Mouse (Mus musculus): ENCODE measurements around the gene Slc7a10.

Gene Slc7a10

DNA sequence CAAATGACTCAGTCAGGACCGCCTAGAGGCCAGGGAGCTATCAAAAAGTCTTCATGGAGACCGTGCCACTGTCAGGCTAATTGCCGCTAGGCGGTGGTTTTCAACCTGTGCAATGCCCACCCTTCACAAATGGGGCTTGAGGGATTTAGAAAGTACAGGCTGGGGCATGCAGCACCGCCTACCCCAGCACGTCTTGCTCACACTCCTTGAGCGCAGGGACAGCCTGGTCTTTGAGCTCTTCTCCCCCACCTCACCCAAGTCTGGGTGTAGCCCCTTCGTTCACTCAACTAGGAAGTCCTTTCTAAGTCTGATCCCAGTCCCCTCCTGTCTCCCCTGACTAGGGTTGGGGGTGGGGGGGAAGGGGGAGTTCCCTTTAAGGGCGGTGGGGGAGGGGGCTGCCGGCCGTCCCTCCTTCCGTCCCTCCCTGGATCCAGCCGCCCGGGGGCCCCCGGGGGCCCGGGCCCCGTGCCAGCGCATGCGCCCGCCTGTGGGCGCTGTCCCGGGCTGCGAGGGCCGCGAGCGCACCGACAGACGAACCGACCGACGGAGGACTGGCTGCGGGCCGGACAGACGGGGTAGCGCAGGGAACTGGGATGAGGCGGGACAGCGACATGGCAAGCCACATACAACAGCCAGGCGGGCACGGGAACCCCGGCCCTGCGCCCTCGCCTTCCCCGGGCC, at the start of gene Slc7a10:
Gene Slc7a10 (plus strand): TSS at position 497 of the 681 bp plus-strand sequence.
- DNase-seq (ENCODE audit: low read depth, low spot score) = peak; percentile 38

GRCm38 (mm10) chr7:35137524-35137923, 48.7 kb upstream of the Slc7a10 start:
- DNase-seq (ENCODE audit: low read depth, low spot score) = no peak

GRCm38 (mm10) chr7:35138481-35138880, 47.7 kb upstream of the Slc7a10 start:
- no peak for DNase-seq (ENCODE audit: low read depth, low spot score)

DNA sequence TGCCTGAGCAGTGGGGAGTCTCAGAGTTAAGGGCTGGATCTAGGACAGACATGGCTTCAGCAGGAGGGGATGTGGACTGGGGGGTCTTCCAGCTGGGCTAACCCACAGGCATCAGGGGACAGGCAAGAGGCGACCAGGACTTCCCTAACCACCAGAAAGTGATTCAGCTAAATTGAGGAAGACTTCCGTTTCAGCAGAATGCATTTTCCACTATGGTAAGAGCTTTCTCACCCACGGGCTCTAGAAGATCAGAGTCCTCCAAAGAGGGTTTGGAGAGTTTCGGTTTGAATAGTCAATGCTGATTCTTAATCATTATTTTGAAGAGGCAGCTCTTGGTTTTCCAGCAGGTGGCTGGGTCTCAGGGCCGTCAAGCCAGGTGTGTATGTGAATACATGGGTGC, 46.3 kb upstream of the Slc7a10 start:
- no peak for DNase-seq (ENCODE audit: low read depth, low spot score)

GRCm38 (mm10) chr7:35141519-35141918, 44.7 kb upstream of the Slc7a10 start:
- DNase-seq (ENCODE audit: low read depth, low spot score) = no peak

GRCm38 (mm10) chr7:35142522-35142921, 43.7 kb upstream of the Slc7a10 start:
- peak; percentile 40 for DNase-seq (ENCODE audit: low read depth, low spot score)

- no peak for DNase-seq (ENCODE audit: low read depth, low spot score)
These were observed 42.1 kb upstream of the Slc7a10 start for GRCm38 (mm10) chr7:35143864-35144618.

GRCm38 (mm10) chr7:35145068-35145467, 41.1 kb upstream of the Slc7a10 start:
- DNase-seq (ENCODE audit: low read depth, low spot score) = no peak

GRCm38 (mm10) chr7:35146269-35146668, 39.9 kb upstream of the Slc7a10 start:
- DNase-seq (ENCODE audit: low read depth, low spot score) = no peak

DNA sequence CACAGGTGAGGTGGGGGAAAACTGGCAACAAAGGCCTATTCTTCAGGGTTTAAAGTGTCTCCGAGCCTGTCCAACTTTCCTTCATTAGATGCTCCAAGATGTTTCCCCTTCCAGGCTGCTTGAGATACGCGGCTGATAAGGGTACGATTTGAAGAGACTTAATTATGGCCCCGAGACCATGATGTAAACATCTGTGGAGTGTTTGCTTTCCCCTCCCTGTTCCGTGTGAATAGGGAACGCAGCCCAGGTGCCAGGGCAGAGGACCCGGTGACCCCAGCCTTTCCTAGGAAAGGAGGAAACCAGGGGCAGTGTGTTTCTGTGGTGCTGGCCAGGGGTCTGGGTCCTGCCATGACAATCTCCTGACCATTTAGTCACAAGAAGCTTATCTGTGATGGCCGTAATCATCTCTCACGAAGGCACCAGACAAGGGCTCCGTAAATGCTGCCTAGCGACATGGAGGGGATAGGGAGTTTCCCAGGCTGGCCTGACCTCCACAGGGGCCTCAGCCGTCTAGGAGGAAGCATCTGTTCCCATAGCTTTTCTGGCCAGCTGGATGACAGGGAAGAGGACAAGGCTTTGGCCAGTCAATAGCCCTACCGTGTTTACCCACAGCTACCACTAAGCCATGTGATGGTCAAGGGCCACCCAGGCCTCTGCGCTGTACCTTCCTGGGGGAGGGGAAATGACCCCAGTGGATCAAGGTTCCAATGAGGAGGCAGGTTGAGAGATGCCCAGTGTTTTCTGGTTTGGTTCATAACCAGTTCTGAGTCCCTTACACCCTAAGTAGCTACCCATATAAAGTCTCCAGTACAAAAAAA, 36.4 kb upstream of the Slc7a10 start:
- no peak for DNase-seq (ENCODE audit: low read depth, low spot score)

DNA sequence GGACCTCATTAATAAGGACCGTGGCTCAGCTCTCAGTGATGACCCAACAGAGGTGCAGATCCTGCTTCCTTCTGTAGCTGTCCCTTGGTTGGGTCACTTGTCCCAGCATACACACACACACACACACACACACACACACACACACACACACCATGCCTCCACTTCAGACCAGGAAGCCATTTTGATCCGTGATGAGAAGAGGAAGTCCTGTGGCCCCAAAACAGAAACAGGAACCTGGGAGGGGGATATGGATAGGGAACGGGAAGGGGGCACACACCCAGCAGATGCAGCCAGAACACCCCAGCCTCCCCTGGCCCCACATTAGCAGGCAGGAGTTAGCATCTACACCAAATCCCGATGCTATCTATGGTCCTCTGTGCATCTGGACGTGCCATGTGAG, 35.3 kb upstream of the Slc7a10 start:
- DNase-seq (ENCODE audit: low read depth, low spot score) = no peak

DNA sequence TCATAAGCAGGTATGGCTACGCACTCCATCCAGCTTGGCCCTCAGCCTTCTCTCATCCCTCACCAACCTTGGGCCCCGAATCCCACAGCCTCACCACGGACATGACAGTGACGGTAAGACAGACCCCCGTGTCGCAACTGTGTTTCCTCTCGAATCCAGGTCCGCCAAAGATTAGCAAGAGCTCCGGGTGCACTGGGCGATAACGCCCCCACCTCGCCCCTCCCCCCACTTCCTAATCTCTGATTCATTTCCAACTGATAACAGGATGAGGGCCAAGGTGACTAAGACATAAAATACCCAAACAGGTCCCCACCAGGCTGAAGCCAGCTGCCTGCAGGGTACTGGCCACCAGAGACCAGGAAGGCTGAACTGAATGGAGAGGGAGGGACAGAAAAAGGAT, 31.7 kb upstream of the Slc7a10 start:
- no peak for DNase-seq (ENCODE audit: low read depth, low spot score)

DNA sequence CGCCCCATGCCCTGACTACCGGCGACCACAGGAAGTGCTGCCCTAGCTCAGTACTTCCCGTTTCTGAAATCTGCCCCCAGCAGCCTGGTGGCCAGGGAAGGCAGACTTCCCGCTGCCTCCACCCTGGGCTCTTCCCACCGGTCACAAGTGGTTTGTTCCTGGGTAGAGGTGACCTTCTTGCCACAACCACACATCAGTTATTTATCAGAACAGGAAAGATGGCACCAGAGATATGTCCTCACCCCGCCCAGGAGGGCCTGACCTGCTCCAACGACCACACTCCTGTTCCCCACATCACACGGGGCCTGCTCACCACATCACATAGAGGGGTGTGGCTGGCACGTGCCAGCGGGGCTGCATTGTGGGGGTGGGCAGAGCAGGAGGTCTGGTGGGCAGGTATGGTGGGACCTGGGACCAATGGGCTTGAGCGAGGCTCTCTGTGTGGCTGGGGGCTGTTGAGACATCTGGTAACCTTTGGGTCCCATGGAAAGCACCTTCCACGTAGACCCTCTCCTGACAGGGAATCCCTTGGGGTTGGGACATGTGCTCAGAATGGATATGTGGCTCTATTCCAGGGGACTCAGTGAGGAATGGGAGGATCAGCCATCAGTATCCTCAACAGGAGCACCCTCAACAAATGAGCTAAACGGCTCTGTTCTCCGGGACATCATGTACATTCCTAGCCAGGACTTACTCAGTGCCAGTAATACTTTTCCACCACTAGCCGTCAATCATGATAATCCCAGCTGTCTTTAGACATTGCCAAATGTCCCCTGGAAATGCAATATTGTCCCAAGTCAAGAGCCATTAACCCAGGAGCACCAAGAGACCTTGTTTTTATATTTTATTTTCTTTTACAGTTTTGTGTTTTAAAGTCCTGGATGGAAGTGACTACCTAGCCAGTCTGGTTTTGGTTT, 29.4 kb upstream of the Slc7a10 start:
- DNase-seq (ENCODE audit: low read depth, low spot score) = no peak

DNA sequence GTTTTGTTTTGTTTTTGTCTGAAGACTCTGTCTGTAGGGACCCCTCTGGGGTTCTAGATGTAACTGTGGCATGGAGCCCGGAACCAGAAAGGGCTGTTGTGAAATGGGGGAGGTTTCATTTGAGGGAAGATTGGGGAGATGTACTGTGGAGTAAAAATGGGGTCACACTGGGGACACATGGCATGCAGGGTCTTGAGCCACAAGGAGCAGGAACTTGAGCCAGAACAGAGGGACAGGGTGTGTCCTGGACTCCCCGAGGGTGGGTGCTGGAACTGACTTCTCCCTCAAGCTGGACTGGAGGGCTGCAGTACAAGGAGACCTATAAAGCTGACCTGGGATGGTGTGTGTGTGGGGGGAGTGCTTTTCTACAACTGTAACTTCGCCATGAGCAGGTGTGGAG, 28.7 kb upstream of the Slc7a10 start:
- DNase-seq (ENCODE audit: low read depth, low spot score) = no peak

- DNase-seq (ENCODE audit: low read depth, low spot score) = no peak
These were observed 23.7 kb upstream of the Slc7a10 start for GRCm38 (mm10) chr7:35162443-35162842.

- DNase-seq (ENCODE audit: low read depth, low spot score) = no peak
These were observed 22.6 kb upstream of the Slc7a10 start for GRCm38 (mm10) chr7:35163600-35163999.

- DNase-seq (ENCODE audit: low read depth, low spot score) = no peak
These were observed 22.1 kb upstream of the Slc7a10 start for GRCm38 (mm10) chr7:35164131-35164530.

DNA sequence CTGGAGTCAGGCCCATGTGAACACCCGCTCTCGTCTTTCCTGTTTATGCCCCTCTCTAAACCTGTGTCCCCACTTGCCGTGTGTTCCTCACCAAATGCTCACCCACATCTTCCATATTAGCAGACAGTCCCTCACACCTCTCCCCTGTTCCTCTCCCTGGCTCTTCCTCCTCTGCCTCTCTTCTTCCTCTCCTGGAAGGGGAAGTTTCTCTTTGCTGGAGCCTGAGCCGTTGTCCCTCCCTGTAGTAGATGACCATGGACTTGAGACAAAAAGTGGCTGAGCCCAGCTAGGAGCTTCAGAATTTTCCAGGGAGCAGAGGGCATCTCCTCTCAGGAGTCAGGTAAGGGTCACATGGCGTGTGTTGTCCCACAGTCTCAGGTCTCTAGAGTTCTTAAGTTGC, 19.2 kb upstream of the Slc7a10 start:
- DNase-seq (ENCODE audit: low read depth, low spot score) = no peak

GRCm38 (mm10) chr7:35167925-35168324, 18.3 kb upstream of the Slc7a10 start:
- no peak for DNase-seq (ENCODE audit: low read depth, low spot score)

DNA sequence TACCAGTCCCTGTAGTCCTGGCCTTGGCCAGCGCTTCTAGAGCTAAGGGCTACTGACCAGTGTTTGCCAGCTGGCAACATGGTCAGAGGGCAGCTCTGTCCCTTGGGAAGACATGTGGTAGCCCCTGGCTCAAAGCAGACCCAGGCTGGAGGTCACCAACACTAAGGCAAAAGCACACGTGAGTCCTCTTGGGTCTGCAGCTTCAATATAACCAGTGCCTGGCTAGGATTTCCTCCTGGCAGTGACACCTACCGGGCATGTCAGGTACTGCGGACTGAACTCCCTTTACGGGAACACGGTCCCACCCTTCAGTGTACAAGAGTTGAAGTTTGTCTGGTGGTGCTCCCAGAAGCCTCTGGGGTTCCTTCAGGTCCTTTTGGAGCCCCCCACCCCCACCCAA, 16.8 kb upstream of the Slc7a10 start:
- peak; percentile 87 for DNase-seq (ENCODE audit: low read depth, low spot score)

- DNase-seq (ENCODE audit: low read depth, low spot score) = peak; percentile 92
These were observed 14.3 kb upstream of the Slc7a10 start for GRCm38 (mm10) chr7:35171867-35172382.
